In the genomic region with DNA sequence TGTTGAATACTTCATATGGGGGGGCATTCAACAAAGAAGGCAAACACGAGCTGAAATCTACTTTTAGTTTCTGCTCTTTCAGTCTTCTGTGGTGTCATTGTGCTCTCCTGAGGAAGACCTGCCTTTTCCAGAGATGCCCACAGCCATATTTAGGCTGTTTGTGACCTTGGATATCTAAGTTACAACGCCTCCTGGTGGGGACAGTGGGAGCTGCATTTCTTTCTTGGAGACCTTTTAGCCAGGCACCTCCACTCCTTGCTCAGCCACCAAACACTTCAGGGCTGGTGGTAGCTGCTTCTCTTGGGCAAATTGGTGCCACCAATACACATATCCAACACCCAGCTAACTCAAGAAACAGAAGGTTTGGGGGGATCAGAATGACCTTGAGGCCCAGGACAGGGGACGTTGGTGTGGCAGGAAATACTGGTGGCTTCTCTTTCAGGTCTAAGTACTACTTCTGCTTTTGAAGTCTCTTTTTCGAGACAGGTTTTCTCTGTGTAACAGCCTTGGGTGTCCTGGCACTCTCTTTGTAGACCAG, we compare ENCODE assay signal across 13 mouse cellular contexts. TPM values are rescaled to one million over a fixed set of nuclear protein-coding genes. Genes with fewer than 3 reads are reported as not detected.
DNase-seq lines count a peak whose midpoint lies in the region; ATAC-seq and TF ChIP-seq lines count a peak whose summit lies in the region.
"Had no signal": no experiment of that assay in that cellular context is flagged by ENCODE, and none has a peak within 500 bp of the region (broad histone marks: within the 10 kb centered on the region; RNA-seq: fewer than 3 reads in every experiment).

No protein-coding gene starts in this region.

- H3K27ac ChIP-seq in kidney, postnatal 0 days: no peak overlapping the region
- H3K27ac ChIP-seq: midbrain, embryonic 12.5 days had no signal

- peak; percentile 33 for TF ChIP-seq CTCF in kidney, postnatal 0 days (IDR thresholded peaks at IDR 0.05; ENCODE audit: low read depth)

- no peak overlapping the region for H3K9ac ChIP-seq in kidney, postnatal 0 days (ENCODE audit: low read depth, low read length)
- H3K9ac ChIP-seq: midbrain, embryonic 12.5 days had no signal

- H3K27me3 ChIP-seq in kidney, postnatal 0 days (ENCODE audit: insufficient read depth, low read length): peaks cover 51% of the 10 kb centered on the region

- no peak for DNase-seq in kidney, postnatal 0 days (ENCODE audit: low spot score)
- no peak for DNase-seq in kidney, postnatal 14 days
- peak; percentile 62 for DNase-seq in 416B (ENCODE audit: low read depth)
- peak; percentile 37 for DNase-seq in CD4-positive helper T cell, adult 2 months (ENCODE audit: low read depth, low spot score)
- DNase-seq in urinary bladder, adult 18-20 months (ENCODE audit: low spot score in 2 of 2): no peak
- no peak for DNase-seq in frontal cortex, postnatal 36 days (ENCODE audit: low spot score in 2 of 2)
- DNase-seq in frontal cortex, adult 2 months (ENCODE audit: extremely low spot score in 1 of 2, low spot score in 1 of 2): no peak
- DNase-seq: adrenal gland, adult 2 months; right cerebral cortex, adult 18-20 months had no signal

- no peaks in the 10 kb centered on the region for H3K36me3 ChIP-seq in kidney, postnatal 0 days (ENCODE audit: insufficient read depth, low read length)
- H3K36me3 ChIP-seq: midbrain, embryonic 12.5 days had no signal

- 70% methylated on average over 4 of the region's 4 CpGs for WGBS in kidney, postnatal 0 days

- no peak overlapping the region for H3K4me3 ChIP-seq in kidney, postnatal 0 days (replicated peaks; ENCODE audit: low read depth, low read length)
- H3K4me3 ChIP-seq: midbrain, embryonic 12.5 days had no signal

- ATAC-seq in kidney, postnatal 0 days (replicated peaks; ENCODE audit: low FRiP score, low read depth): no peak
- ATAC-seq in erythroid progenitor cell, adult 5-6 weeks (replicated peaks; ENCODE audit: low FRiP score, poor library complexity, severe bottlenecking): 0 out of 2 replicates have a peak, but pooled peaks have one; percentile 39

- no peaks in the 10 kb centered on the region for H3K9me3 ChIP-seq in kidney, postnatal 0 days (replicated peaks; ENCODE audit: low read length)
- H3K9me3 ChIP-seq: midbrain, embryonic 12.5 days had no signal

- no peak overlapping the region for H3K4me2 ChIP-seq in kidney, postnatal 0 days (ENCODE audit: low read length)
- H3K4me2 ChIP-seq: midbrain, embryonic 12.5 days had no signal

- H3K4me1 ChIP-seq in kidney, postnatal 0 days (replicated peaks; ENCODE audit: insufficient read depth, low read length): peaks cover 19% of the 10 kb centered on the region; the same call in 1 of the 2 replicates

RNA-seq across cellular contexts. Expression of a gene that starts 15.8 kb away (rescaled TPM):
- polyA plus RNA-seq in kidney, postnatal 0 days (2015; fragmentation: Nextera tagmentation; extraction: Ambion mirVana): 1.1 and 1.3 TPM in 2 replicates
- total RNA-seq in erythroid progenitor cell, adult 5-6 weeks (2015; ENCODE audit: low replicate concordance): not detected in 2 replicates
- not detected in 2 replicates for total RNA-seq in erythroid progenitor cell, adult 5-6 weeks (2017; ENCODE audit: low replicate concordance)
- polyA plus RNA-seq in frontal cortex, adult 2 months (2012; rRNA removed): 65.5 and 75.2 TPM in 2 replicates

RNA-seq across cellular contexts. Expression of a gene that starts 32.0 kb away (rescaled TPM):
- 8.3 and 8.5 TPM in 2 replicates for polyA plus RNA-seq in kidney, postnatal 0 days (2015; fragmentation: Nextera tagmentation; extraction: Ambion mirVana)
- total RNA-seq in erythroid progenitor cell, adult 5-6 weeks (2015; ENCODE audit: low replicate concordance): 716 and 794 TPM in 2 replicates
- 395 and 487 TPM in 2 replicates for total RNA-seq in erythroid progenitor cell, adult 5-6 weeks (2017; ENCODE audit: low replicate concordance)
- polyA plus RNA-seq in frontal cortex, adult 2 months (2012; rRNA removed): 0.22 and 0.29 TPM in 2 replicates

RNA-seq across cellular contexts. Expression of a gene that starts 43.9 kb away (rescaled TPM):
- polyA plus RNA-seq in kidney, postnatal 0 days (2015; fragmentation: Nextera tagmentation; extraction: Ambion mirVana): 63.6 and 71.1 TPM in 2 replicates
- total RNA-seq in erythroid progenitor cell, adult 5-6 weeks (2015; ENCODE audit: low replicate concordance): 16.8 and 17.3 TPM in 2 replicates
- 6.5 TPM in 1 of 2 replicates, not detected in the other for total RNA-seq in erythroid progenitor cell, adult 5-6 weeks (2017; ENCODE audit: low replicate concordance)
- 86.2 and 96.6 TPM in 2 replicates for polyA plus RNA-seq in frontal cortex, adult 2 months (2012; rRNA removed)

RNA-seq across cellular contexts. Expression of a gene that starts 48.2 kb away (rescaled TPM):
- polyA plus RNA-seq in kidney, postnatal 0 days (2015; fragmentation: Nextera tagmentation; extraction: Ambion mirVana): 0.36 and 0.37 TPM in 2 replicates
- total RNA-seq in erythroid progenitor cell, adult 5-6 weeks (2015; ENCODE audit: low replicate concordance): not detected in 2 replicates
- total RNA-seq in erythroid progenitor cell, adult 5-6 weeks (2017; ENCODE audit: low replicate concordance): not detected in 2 replicates
- not detected in 2 replicates for polyA plus RNA-seq in frontal cortex, adult 2 months (2012; rRNA removed)
- total RNA-seq: adrenal gland, adult 2 months; heart, postnatal 25 days; left cerebral cortex, postnatal 10 days had no signal
- polyA plus RNA-seq: adrenal gland, adult 2 months had no signal

Comparison
In these comparisons a context has a peak if more than half of its experiments do, and no peak if none do; other contexts are left out.
1. DNase-seq: peak in 416B (single experiment) and CD4-positive helper T cell, adult 2 months (single experiment); none in kidney, postnatal 0 days (single experiment), kidney, postnatal 14 days (single experiment), urinary bladder, adult 18-20 months (0 of 2), frontal cortex, postnatal 36 days (0 of 2) and frontal cortex, adult 2 months (0 of 2).
2. RNA of a gene that starts 15.8 kb away (polyA plus RNA-seq): 65.5 to 75.2 TPM in frontal cortex, adult 2 months; 1.1 to 1.3 TPM in kidney, postnatal 0 days; every median in the first group is over 10 times any median in the second.